Mouse (Mus musculus) G1E (cell line): ENCODE data around the gene Creb3l4. TPM values are rescaled to one million over a fixed set of nuclear protein-coding genes. Genes with fewer than 3 reads are reported as not detected.
A peak's percentile ranks its signal among the peaks of the same experiment; 100 is the strongest.

Experiments used
- ATAC-seq: 2 replicates; pipeline ENCODE4 v1.8.0; 2016; ENCODE audit warnings: mild to moderate bottlenecking; ENCODE audit not compliant: insufficient number of reproducible peaks, poor library complexity, low FRiP score, severe bottlenecking; ENCODE audit errors: extremely low read depth
- DNase-seq: peaks from one replicate; pipeline ENCODE4 v3.0.0; 2012; ENCODE audit warnings: low spot score
- H3K27me3 ChIP-seq: 2 replicates; pipeline ENCODE4 v1.6.1; 2012; ENCODE audit warnings: mild to moderate bottlenecking, low read length, inconsistent platforms; ENCODE audit not compliant: insufficient read depth
- H3K36me3 ChIP-seq: replicated peaks from 2 replicates; pipeline ENCODE3; 2012; ENCODE audit warnings: mild to moderate bottlenecking, inconsistent platforms
- H3K4me1 ChIP-seq: 2 replicates; pipeline ENCODE4 v1.6.1; 2012; ENCODE audit warnings: low read depth, low read length, inconsistent platforms, mixed read lengths; ENCODE audit not compliant: insufficient read depth
- H3K4me3 ChIP-seq: 2 replicates; pipeline ENCODE4 v1.5.1; 2012; ENCODE audit warnings: low read depth, mild to moderate bottlenecking, inconsistent platforms, low read length, moderate library complexity, mixed read lengths
- H3K9me3 ChIP-seq: replicated peaks from 2 replicates; pipeline ENCODE4 v1.6.1; 2012; ENCODE audit warnings: inconsistent platforms
- CTCF ChIP-seq: IDR thresholded peaks from 2 replicates; pipeline ENCODE4 v1.5.1; 2012; ENCODE audit warnings: low read depth, low read length, inconsistent platforms, mixed read lengths
- GATA1 ChIP-seq: IDR thresholded peaks from 2 replicates; pipeline ENCODE4 v1.6.1; 2012; ENCODE audit warnings: borderline replicate concordance, low read length, inconsistent platforms, mixed read lengths
- GATA2 ChIP-seq: IDR thresholded peaks from 2 replicates; pipeline ENCODE4 v1.6.1; 2012; ENCODE audit warnings: low read depth, low read length, inconsistent platforms, borderline replicate concordance
- POLR2AphosphoS5 ChIP-seq: IDR thresholded peaks from 2 replicates; pipeline ENCODE4 v1.6.1; 2012; ENCODE audit warnings: low read depth, low read length, inconsistent platforms; ENCODE audit not compliant: insufficient replicate concordance
- TAL1 ChIP-seq: conservative IDR thresholded peaks from 2 replicates; pipeline ENCODE4 v1.6.1; 2012; ENCODE audit warnings: low read depth, low read length, inconsistent platforms, mixed read lengths
- polyA plus RNA-seq: library from polyadenylated mRNA; stranded (reverse); fragments of >175 nt; gene quantifications from 2 replicates; pipeline ENCODE4 v1.2.3, GENCODE M21; 2012
- total RNA-seq, 2 experiments: library from RNA; stranded (forward) in 1 of 2; stranded (reverse) in 1 of 2; fragments of 200-1000 nt in 1 of 2; fragments of >200 nt in 1 of 2; fragmentation: Nextera tagmentation in 1 of 2; gene quantifications; 2 replicates each; pipeline ENCODE4 v1.2.3; 2014 to 2017

Gene Creb3l4
- total and polyA plus RNA-seq, 3 experiments, result 0.16 TPM; not detected in 2

DNA sequence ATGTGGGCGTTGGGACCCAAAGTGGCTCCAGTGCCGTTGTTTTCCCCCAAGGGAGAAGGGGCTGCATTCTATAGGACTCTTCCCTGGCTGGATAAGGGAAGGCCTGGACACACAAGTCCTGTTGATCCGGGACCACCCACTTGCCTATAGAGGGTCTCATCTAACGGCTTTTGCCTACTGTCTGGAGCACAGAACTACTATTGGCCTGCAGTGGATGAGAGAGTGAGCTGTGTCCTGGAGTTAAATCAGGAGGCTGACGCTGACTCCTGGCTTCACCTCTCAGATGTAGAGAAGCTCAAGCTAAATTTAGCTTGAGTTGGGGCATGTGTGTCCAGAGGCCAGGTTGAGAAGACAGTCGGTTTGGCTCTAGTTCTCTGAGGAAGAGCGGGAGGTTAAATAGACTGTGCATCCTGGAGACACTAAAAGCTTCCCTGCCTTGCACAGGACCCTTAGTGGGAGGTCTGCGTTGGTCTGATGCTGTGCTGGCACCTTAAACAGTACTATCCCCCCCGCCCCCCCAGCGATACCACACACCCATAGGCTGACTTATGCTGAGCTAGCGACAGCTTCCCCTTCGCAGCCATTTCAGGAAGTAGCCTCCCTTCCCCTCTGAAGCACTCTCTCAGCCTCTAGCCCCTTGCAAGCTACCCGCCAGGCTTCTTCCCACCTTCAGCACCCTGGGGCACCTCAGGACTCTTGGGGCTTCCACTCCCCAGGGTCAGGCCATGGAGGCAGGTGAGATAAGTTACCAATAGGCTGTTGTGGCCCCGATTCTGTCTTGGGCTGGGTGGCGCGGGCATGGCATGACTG lies 22.8 kb upstream of the Creb3l4 start:
- peaks cover 56% of the 10 kb centered on the region for H3K4me1 ChIP-seq
- H3K4me3 ChIP-seq, result peak overlapping the region; percentile 80
- TF ChIP-seq CTCF (no peak), POLR2AphosphoS5 (0 out of 2 replicates have a peak, but pooled peaks have one; percentile 48)
- peaks cover 74% of the 10 kb centered on the region for H3K36me3 ChIP-seq
- ATAC-seq, result peak; percentile 58
- no peaks in the 10 kb centered on the region for H3K27me3 ChIP-seq
- peak; percentile 78 for DNase-seq
- no peaks in the 10 kb centered on the region for H3K9me3 ChIP-seq

DNA sequence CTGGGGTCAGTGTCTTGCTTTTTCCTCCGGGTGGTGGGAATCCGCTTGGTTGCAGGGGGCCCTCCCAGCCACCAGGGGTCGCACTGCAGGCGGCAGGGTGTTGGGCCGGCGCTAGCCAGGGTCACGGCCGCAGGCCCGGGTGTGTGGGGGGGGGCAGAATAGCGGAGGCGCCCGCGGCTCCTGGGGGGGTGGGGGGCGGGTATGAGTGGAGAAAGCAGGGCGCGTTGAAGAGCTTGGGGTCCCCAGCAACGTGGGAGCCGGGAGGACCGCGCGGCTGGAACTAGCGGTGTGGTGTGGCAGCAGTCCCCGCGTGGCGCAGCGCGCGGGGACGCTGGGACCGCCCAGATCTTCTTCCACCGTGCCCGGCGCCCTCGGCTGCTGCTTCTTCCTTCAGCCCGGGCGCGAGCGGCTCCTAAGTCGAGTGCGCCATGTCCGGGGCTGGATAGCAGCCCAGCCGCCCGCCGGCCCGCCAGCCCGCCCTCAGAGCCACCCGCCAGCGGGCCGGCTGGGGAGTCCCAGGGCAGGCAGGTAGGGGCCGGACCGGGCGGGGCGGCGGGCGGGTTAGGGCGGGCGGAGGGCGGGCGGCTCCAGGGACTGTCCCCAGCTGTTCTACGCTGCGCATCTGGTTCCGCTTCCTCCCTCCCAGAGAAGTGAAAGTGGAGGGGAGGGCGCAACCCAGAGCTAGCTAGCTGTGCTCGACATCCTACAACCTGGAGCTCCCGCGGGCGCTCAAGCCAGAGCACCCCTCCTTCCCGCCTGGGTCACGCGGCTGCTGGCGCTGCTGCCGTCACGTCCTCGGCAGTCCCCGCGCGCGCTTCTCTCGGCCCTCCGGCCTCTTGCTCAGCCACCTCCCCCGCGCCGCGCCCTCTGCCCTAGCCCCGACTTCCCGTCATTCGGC lies 22.0 kb upstream of the Creb3l4 start, which contains the start of gene Dennd4b:
Gene Dennd4b (plus strand): TSS at position 152 of the 898 bp plus-strand sequence.
- Histone ChIP-seq H3K4me3 (peak within 1 kb of the TSS; percentile 80), H3K27me3 (no peaks in the 10 kb centered on the region), H3K4me1 (peaks cover 56% of the 10 kb centered on the region), H3K9me3 (no peaks in the 10 kb centered on the region), H3K36me3 (peaks cover 74% of the 10 kb centered on the region)
- ATAC-seq (peak; percentile 82), DNase-seq (peak; percentile 88)
- TF ChIP-seq POLR2AphosphoS5, result no peak
- no peak for TF ChIP-seq TAL1
- peak; percentile 83 for TF ChIP-seq CTCF
- TF ChIP-seq GATA2, result no peak
- TF ChIP-seq GATA1, result no peak

DNA sequence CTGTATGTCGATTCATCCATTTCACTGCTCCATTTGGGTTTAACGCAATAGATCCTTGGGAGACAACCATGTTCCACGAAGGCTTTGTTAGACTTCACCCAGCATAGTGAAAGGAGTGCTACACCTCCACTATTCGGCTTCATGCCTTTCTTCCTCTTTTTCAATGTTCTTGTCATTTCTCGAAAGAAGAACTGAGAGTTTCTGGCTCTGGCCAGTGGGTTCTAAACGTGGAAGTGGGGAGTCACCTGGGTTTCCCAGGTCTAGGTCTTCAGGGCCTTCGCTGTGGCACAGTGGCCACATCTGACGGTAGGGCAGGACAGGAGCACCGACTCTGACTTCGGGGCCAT lies 21.3 kb upstream of the Creb3l4 start:
- Histone ChIP-seq H3K27me3 (no peaks in the 10 kb centered on the region), H3K36me3 (peaks cover 74% of the 10 kb centered on the region), H3K4me3 (peak overlapping the region; percentile 80), H3K4me1 (peaks cover 53% of the 10 kb centered on the region), H3K9me3 (no peaks in the 10 kb centered on the region)
- ATAC-seq (no peak), DNase-seq (no peak)
- TF ChIP-seq GATA1 (no peak), GATA2 (no peak), CTCF (no peak), TAL1 (no peak), POLR2AphosphoS5 (no peak)

- no peak for DNase-seq
- Histone ChIP-seq H3K4me3 (no peak overlapping the region), H3K4me1 (peaks cover 42% of the 10 kb centered on the region), H3K27me3 (no peaks in the 10 kb centered on the region), H3K9me3 (no peaks in the 10 kb centered on the region), H3K36me3 (peaks cover 75% of the 10 kb centered on the region)
- TF ChIP-seq GATA2 (no peak), CTCF (no peak), TAL1 (no peak), GATA1 (no peak), POLR2AphosphoS5 (no peak)
- ATAC-seq, result no peak
Measured at GRCm38 (mm10) chr3:90263121-90263771, 19.9 kb upstream of the Creb3l4 start.

DNA sequence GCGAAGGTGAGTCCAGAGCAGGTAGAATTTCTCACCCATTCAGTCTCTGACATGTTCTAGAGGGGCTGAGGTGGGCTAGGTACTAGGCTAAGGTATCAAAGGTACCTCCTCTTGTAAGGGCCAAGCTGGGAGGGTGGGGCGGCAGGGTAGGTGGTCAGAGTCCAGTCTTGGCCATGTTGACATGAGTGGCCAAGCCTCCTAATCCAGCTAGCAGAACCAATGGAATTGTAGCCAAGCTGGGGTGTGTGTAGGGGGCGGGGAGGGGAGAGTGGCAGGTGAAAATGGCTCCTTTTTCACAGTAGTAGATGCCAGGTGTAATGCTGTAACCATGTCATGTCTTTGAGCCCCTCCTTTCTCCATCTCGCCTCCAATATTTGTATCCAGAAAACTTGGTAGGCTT lies 15.2 kb upstream of the Creb3l4 start:
- ATAC-seq (no peak), DNase-seq (no peak)
- peaks cover 24% of the 10 kb centered on the region for H3K4me1 ChIP-seq
- H3K27me3 ChIP-seq, result no peaks in the 10 kb centered on the region
- no peak overlapping the region for H3K4me3 ChIP-seq
- H3K9me3 ChIP-seq, result no peaks in the 10 kb centered on the region
- TF ChIP-seq TAL1, result no peak
- no peak for TF ChIP-seq GATA2
- TF ChIP-seq CTCF, result no peak
- TF ChIP-seq POLR2AphosphoS5, result no peak
- TF ChIP-seq GATA1, result no peak
- peaks cover 78% of the 10 kb centered on the region for H3K36me3 ChIP-seq
